Mouse (Mus musculus) adrenal gland, adult (tissue): ENCODE data around the gene Smim27.

Source experiments
- DNase-seq, 2 experiments: peaks; one replicate each; pipeline ENCODE4 v3.0.0; 2022 to 2023; ENCODE audit warnings: low spot score in 1 of 2; ENCODE audit not compliant: inconsistent age in 2 of 2

Gene Smim27

GRCm38 (mm10) chr4:40269430-40270032 is at the start of gene Smim27, which contains the start of gene Topors:
TSS of gene Smim27 (plus strand) at chr4:40269579.
TSS of gene Topors (minus strand) at chr4:40269850.
- DNase-seq, result peak; percentile 97 to 99

GRCm38 (mm10) chr4:40220437-40220836 is 48.9 kb upstream of the Smim27 start:
- DNase-seq, result no peak

- DNase-seq, result no peak
Measured at GRCm38 (mm10) chr4:40221004-40221760, 48.2 kb upstream of the Smim27 start.

- no peak for DNase-seq
Measured at GRCm38 (mm10) chr4:40221876-40222585, 47.3 kb upstream of the Smim27 start.

GRCm38 (mm10) chr4:40226095-40226494 is 43.3 kb upstream of the Smim27 start:
- no peak for DNase-seq

- no peak for DNase-seq
Measured at GRCm38 (mm10) chr4:40227131-40227530, 42.2 kb upstream of the Smim27 start.

- DNase-seq, result no peak
Measured at GRCm38 (mm10) chr4:40227886-40228285, 41.5 kb upstream of the Smim27 start.

GRCm38 (mm10) chr4:40229723-40230122 is 39.7 kb upstream of the Smim27 start:
- no peak for DNase-seq

- DNase-seq, result no peak
Measured at GRCm38 (mm10) chr4:40233062-40233664, 36.2 kb upstream of the Smim27 start.

GRCm38 (mm10) chr4:40234256-40234655 is 35.1 kb upstream of the Smim27 start:
- DNase-seq, result no peak

- DNase-seq, result no peak
Measured at GRCm38 (mm10) chr4:40236829-40237228, 32.5 kb upstream of the Smim27 start.

GRCm38 (mm10) chr4:40238483-40239408 is 30.6 kb upstream of the Smim27 start:
- DNase-seq, result peak; percentile 78 to 92

- DNase-seq, result peak; percentile 56 to 87
Measured at GRCm38 (mm10) chr4:40239409-40240271, 29.7 kb upstream of the Smim27 start, which contains the start of gene Ddx58. TSS of gene Ddx58 (minus strand) at chr4:40239828.

GRCm38 (mm10) chr4:40240272-40240744 is 29.1 kb upstream of the Smim27 start:
- peak in 1 of 2 experiments; percentile 62 for DNase-seq

GRCm38 (mm10) chr4:40241928-40242327 is 27.5 kb upstream of the Smim27 start:
- no peak for DNase-seq

GRCm38 (mm10) chr4:40243006-40243405 is 26.4 kb upstream of the Smim27 start:
- DNase-seq, result no peak

GRCm38 (mm10) chr4:40244035-40244434 is 25.3 kb upstream of the Smim27 start:
- DNase-seq, result no peak

- no peak for DNase-seq
Measured at GRCm38 (mm10) chr4:40250984-40251383, 18.4 kb upstream of the Smim27 start.

GRCm38 (mm10) chr4:40253766-40254165 is 15.6 kb upstream of the Smim27 start:
- DNase-seq, result no peak
